Mouse (Mus musculus) E14TG2a.4 (cell line): ENCODE results near the gene Olfr1288.

ENCODE experiments used
- H3K27me3 ChIP-seq: 2 replicates; pipeline ENCODE4 v1.6.1; 2014; ENCODE audit warnings: low read length, control low read depth; ENCODE audit not compliant: insufficient read depth
- H3K36me3 ChIP-seq: 2 replicates; pipeline ENCODE4 v1.6.1; 2014; ENCODE audit warnings: low read length, control low read depth; ENCODE audit not compliant: insufficient read depth
- H3K4me1 ChIP-seq: replicated peaks from 2 replicates; pipeline ENCODE4 v1.6.1; 2014; ENCODE audit warnings: low read depth, low read length, control low read depth
- H3K4me3 ChIP-seq: replicated peaks from 2 replicates; pipeline ENCODE4 v1.5.1; 2014; ENCODE audit warnings: mild to moderate bottlenecking, low read length
- H3K9me3 ChIP-seq: 2 replicates; pipeline ENCODE4 v1.6.1; 2014; ENCODE audit warnings: low read length, control low read depth
- CTCF ChIP-seq: conservative IDR thresholded peaks from 2 replicates; pipeline ENCODE4 v1.5.1; 2014; ENCODE audit warnings: low read length
- NANOG ChIP-seq: IDR thresholded peaks from 2 replicates; pipeline ENCODE4 v1.6.1; 2014; ENCODE audit warnings: borderline replicate concordance, low read length, mixed read lengths
- POU5F1 ChIP-seq: IDR thresholded peaks from 2 replicates; pipeline ENCODE4 v1.6.1; 2014; ENCODE audit warnings: low read length, borderline replicate concordance

Gene Olfr1288

GRCm38 (mm10) chr2:111473801-111474200 is at the start of gene Olfr1288:
TSS of gene Olfr1288 (plus strand) at chr2:111474101.
- no peak for TF ChIP-seq POU5F1
- no peak for TF ChIP-seq NANOG
- no peak for TF ChIP-seq CTCF
- Histone ChIP-seq H3K27me3 (no peaks in the 10 kb centered on the region), H3K36me3 (no peaks in the 10 kb centered on the region), H3K4me1 (no peaks in the 10 kb centered on the region), H3K9me3 (no peaks in the 10 kb centered on the region), H3K4me3 (no peak within 1 kb of the TSS)

GRCm38 (mm10) chr2:111448842-111449241 is 25.1 kb upstream of the Olfr1288 start, which contains the start of gene Olfr1287:
TSS of gene Olfr1287 (plus strand) at chr2:111449142.
- no peak within 1 kb of the TSS for H3K4me3 ChIP-seq
- no peaks in the 10 kb centered on the region for H3K27me3 ChIP-seq
- H3K4me1 ChIP-seq = no peaks in the 10 kb centered on the region
- peaks cover 11% of the 10 kb centered on the region for H3K9me3 ChIP-seq
- TF ChIP-seq NANOG (no peak), CTCF (no peak)
- no peaks in the 10 kb centered on the region for H3K36me3 ChIP-seq

DNA sequence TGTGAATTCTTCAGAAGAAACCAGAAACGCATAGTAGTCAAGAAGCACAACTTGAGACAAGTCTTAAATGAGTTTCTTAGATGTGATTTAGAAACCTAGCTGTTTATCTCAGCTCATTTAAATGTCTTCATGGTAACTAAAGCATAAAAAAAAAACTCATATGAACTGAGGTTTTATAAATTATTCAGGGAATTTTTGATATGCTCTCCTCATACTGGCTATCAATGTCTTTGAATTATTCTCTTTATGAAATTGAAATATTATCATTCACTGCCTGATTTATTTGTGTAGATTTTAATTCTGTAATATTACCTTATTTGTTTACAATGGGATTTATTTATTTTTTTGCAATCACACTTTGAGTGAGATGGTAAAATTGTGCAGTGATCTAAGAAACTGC is 6.6 kb downstream of the Olfr1288 start, which contains the start of gene Olfr1289:
TSS of gene Olfr1289 (plus strand) at position 301 of the 400 bp plus-strand sequence.
- Histone ChIP-seq H3K4me1 (no peaks in the 10 kb centered on the region), H3K4me3 (no peak within 1 kb of the TSS), H3K36me3 (no peaks in the 10 kb centered on the region), H3K9me3 (no peaks in the 10 kb centered on the region), H3K27me3 (no peaks in the 10 kb centered on the region)
- TF ChIP-seq NANOG = no peak
- TF ChIP-seq CTCF = no peak
- no peak for TF ChIP-seq POU5F1

DNA sequence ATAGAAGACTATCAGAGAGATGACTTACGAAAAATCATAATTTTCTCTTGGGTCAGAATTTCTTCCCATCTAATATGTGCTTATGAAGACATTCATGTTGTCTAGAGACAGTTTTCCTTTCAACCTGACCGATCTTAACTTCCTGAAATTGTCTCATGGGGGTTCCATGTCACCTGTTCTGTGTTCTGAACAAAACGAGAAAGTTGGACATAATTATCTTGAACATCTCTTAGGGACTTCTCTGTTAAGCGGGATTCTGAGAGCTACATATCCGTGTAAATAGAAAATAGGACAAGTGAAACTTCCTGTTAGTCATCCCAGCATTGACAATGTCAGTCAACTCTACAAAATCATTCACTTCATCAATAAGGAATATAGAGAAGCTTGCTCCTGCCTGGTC is 19.8 kb downstream of the Olfr1288 start, which contains the start of gene Olfr1290:
TSS of gene Olfr1290 (minus strand) at position 101 of the 400 bp plus-strand sequence.
- H3K9me3 ChIP-seq = no peaks in the 10 kb centered on the region
- H3K36me3 ChIP-seq = no peaks in the 10 kb centered on the region
- no peaks in the 10 kb centered on the region for H3K4me1 ChIP-seq
- TF ChIP-seq POU5F1 (no peak), CTCF (no peak), NANOG (no peak)
- no peak within 1 kb of the TSS for H3K4me3 ChIP-seq
- no peaks in the 10 kb centered on the region for H3K27me3 ChIP-seq

DNA sequence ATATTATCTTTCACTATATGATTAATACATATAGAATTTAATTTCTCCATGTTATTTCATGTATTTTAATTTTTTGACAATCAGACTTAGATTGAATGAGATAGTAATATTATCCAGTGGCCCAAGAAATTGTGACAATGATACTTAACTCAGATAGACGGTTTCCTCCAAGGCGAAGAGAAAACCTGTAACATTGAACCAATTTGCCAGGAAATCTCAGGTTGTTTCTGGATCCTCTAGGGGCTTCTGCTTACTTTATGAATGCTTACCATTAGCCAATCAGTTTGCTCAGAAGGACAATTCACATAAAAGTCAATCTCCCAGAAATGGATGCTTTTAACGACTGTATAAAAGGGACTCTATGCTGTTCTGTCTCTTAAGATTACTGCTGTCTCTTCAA is 23.0 kb downstream of the Olfr1288 start, which contains the start of gene Olfr1291-ps1:
TSS of gene Olfr1291-ps1 (plus strand) at position 301 of the 400 bp plus-strand sequence.
- H3K36me3 ChIP-seq = no peaks in the 10 kb centered on the region
- no peaks in the 10 kb centered on the region for H3K4me1 ChIP-seq
- TF ChIP-seq NANOG (no peak), CTCF (no peak), POU5F1 (no peak)
- H3K4me3 ChIP-seq = no peak within 1 kb of the TSS
- H3K27me3 ChIP-seq = no peaks in the 10 kb centered on the region
- H3K9me3 ChIP-seq = no peaks in the 10 kb centered on the region

DNA sequence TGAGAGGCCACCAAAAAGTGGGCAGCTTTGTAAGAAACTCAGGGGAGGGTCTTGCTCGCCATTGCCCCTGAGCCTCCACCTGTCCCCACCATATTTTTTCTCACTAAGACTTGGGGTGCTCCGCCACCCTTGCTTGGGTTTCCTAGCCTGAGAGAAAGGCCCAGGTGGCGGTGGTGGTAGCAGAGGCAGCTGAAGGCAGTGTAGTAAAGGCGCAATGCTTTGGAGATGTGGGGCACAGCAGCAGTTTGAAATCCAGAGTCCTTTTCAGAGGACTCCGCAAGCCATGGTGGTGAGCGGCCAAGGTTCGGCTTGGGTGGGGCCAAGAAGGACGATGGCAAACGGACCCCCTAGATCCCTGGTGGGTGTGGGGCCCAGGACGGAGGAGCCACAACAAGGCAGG is 43.5 kb downstream of the Olfr1288 start:
- H3K4me3 ChIP-seq = 0 out of 2 replicates have a peak overlapping the region, but pooled peaks have one; percentile 35

GRCm38 (mm10) chr2:111524903-111525302 is 51.0 kb downstream of the Olfr1288 start, which contains the start of gene Olfr1293-ps:
TSS of gene Olfr1293-ps (plus strand) at chr2:111525203.
- H3K27me3 ChIP-seq = no peaks in the 10 kb centered on the region
- H3K4me3 ChIP-seq = no peak within 1 kb of the TSS
- H3K4me1 ChIP-seq = no peaks in the 10 kb centered on the region
- peaks cover 14% of the 10 kb centered on the region for H3K9me3 ChIP-seq
- TF ChIP-seq POU5F1 (no peak), CTCF (no peak), NANOG (no peak)
- no peaks in the 10 kb centered on the region for H3K36me3 ChIP-seq

More for the DNA sequence above, 43.5 kb downstream of the Olfr1288 start:
- Histone ChIP-seq H3K4me1 (peaks cover 3% of the 10 kb centered on the region; the same call in 1 of the 2 replicates), H3K9me3 (peaks cover 23% of the 10 kb centered on the region), H3K36me3 (no peaks in the 10 kb centered on the region), H3K27me3 (no peaks in the 10 kb centered on the region)
- TF ChIP-seq POU5F1 (no peak), CTCF (no peak), NANOG (no peak)
